Mouse (Mus musculus): ENCODE data around the gene Pdcd2l. TPM values are rescaled to one million over a fixed set of nuclear protein-coding genes. Genes with fewer than 3 reads are reported as not detected.

Gene Pdcd2l
- polyA plus RNA-seq (2012; rRNA removed), result 9.4 and 14.3 TPM in 2 replicates

DNA sequence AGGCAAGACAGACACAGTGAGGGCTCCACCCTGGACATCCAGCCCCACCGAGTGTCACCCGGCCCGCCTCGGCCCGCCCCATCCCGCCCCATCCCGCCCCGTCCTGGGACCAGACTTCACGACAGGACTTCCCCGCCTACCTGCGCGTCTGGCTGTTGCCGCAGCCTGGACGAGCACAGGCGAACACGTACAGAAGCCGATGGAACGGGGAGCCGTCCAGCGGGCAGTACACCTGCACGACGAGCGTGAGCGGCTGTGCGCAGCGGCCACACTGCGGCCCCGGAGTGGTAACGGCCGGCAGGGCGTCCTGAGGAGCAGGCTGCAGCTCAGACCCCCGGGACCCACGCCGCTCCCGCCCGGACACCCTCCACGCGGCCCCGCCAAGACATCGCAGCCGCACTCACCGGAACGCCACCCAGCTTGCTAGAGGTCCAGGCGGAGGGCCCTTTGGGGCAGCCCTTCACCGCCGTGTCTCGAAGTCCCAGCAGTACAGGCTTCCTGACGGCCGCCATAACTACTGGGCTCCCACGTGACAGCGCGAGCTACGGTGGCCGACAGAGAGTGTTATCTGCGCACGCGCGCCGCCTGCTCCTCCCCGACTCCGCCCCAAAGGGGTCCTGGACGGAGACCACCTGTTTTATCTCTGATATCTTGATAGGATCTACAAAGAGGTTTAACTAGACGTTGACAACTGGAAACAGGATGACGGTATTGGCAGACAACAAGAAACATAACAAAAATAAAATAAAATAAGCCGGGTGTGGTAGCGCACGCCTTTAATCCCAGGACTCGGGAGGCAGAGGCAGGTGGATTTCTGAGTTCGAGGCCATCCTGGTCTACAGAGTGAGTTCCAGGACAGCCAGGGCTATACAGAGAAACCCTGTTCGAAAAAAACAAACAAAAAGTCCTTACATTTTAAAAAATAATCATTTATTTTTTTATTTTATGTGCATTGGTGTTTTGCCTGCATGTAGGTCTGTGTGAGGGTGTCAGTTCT, at the start of gene Pdcd2l:
TSS of gene Pdcd2l (minus strand) at position 530 of the 997 bp plus-strand sequence.

DNA sequence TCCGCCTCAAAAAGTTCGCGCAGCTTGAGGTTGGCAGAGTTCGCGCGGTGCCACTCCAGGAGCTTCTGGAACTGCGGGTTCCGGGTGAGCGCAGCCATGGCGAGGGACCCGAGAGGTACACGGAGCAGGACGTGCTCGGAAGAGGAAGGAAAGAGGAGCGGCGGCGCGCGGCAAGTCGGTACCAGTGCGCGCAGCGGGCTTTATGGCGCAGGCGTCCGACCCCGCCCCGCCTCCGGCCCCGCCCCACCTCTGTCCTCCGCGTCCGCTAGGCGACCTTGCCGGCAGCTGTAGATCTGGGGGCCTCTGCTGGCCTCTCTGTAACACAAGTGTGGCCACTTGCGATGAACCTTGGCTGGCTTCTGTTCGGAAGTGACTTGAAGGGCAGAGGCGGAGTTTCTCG, 33.7 kb upstream of the Pdcd2l start, which contains the start of gene Gpi1:
TSS of gene Gpi1 (minus strand) at position 221 of the 400 bp plus-strand sequence.

DNA sequence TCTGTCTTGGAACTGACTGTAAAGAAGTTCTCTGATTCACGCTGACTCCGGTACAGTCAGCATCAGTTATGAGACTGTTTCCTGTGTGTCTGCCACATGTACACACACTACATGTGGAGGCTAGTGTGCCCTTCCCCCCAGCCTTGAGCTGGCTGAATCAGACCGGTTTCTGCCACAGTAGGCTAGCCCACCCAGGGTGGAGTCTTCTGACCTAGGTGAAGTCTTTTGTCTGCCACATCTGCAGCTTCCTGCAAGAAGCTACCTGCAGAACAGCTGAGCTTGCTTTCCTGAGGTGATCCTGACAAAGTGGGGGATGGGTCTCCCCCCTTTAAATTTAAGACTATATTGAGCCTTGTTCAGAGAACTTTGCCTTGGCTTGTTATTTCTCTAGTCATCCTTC, 27.0 kb downstream of the Pdcd2l start, which contains the start of gene Uba2:
TSS of gene Uba2 (minus strand) at position 146 of the 400 bp plus-strand sequence.

Other genes with a start within 250 kb of the Pdcd2l start
- gene Scgb2b27, start 182.7 kb downstream of the Pdcd2l start, polyA plus RNA-seq (2012; rRNA removed), result not detected in 2 replicates
- gene Scgb1b27, start 175.2 kb downstream of the Pdcd2l start, polyA plus RNA-seq (2012; rRNA removed), result not detected in 2 replicates
- not detected in 2 replicates for gene Scgb1b30, start 101.2 kb downstream of the Pdcd2l start, polyA plus RNA-seq (2012; rRNA removed)
- gene Wtip, start 63.4 kb downstream of the Pdcd2l start, polyA plus RNA-seq (2012; rRNA removed), result 22.0 and 45.2 TPM in 2 replicates
- gene Uba2, start 27.1 kb downstream of the Pdcd2l start, polyA plus RNA-seq (2012; rRNA removed), result 8.5 and 11.1 TPM in 2 replicates
- 298 and 321 TPM in 2 replicates for gene Gpi1, start 33.7 kb upstream of the Pdcd2l start, polyA plus RNA-seq (2012; rRNA removed)
- gene Gm6096, start 54.4 kb upstream of the Pdcd2l start, polyA plus RNA-seq (2012; rRNA removed), result not detected in 2 replicates
- 9.7 and 10.4 TPM in 2 replicates for gene 4931406P16Rik, start 116.9 kb upstream of the Pdcd2l start, polyA plus RNA-seq (2012; rRNA removed)
- gene Lsm14a, start 196.7 kb upstream of the Pdcd2l start, polyA plus RNA-seq (2012; rRNA removed), result 10.1 and 11.5 TPM in 2 replicates

All from stomach, adult 2 months (tissue).